Mouse (Mus musculus) MEL (cell line): ENCODE measurements around the gene Abat.
A peak's percentile ranks its signal among the peaks of the same experiment; 100 is the strongest.

Experiments
- CTCF ChIP-seq, 3 experiments: IDR thresholded peaks in 2 of 3; conservative IDR thresholded peaks in 1 of 3; 2 replicates each; pipeline ENCODE4 v1.5.1; 2011 to 2012; ENCODE audit warnings: low read length in 3 of 3, low read depth in 2 of 3, mild to moderate bottlenecking in 2 of 3, improper control_type of control experiment in 1 of 3, inconsistent platforms in 1 of 3, mixed read lengths in 1 of 3, moderate library complexity in 1 of 3; ENCODE audit not compliant: control insufficient read depth in 1 of 3, insufficient read depth in 1 of 3, poor library complexity in 1 of 3, severe bottlenecking in 1 of 3
- EP300 ChIP-seq, 2 experiments: IDR thresholded peaks; 2 replicates each; pipeline ENCODE4 v1.6.1; 2011; ENCODE audit warnings: improper control_type of control experiment in 2 of 2, low read length in 2 of 2, low read depth in 1 of 2, mild to moderate bottlenecking in 1 of 2
- ETS1 ChIP-seq: IDR thresholded peaks from 2 replicates; pipeline ENCODE4 v1.6.1; 2012; ENCODE audit warnings: low read depth, mild to moderate bottlenecking, inconsistent platforms, low read length, improper control_type of control experiment, moderate library complexity
- MAX ChIP-seq: IDR thresholded peaks from 2 replicates; pipeline ENCODE4 v1.6.1; 2011; ENCODE audit warnings: low read length, improper control_type of control experiment
- MYC ChIP-seq: IDR thresholded peaks from 2 replicates; pipeline ENCODE4 v1.6.1; 2011; ENCODE audit warnings: low read depth, mild to moderate bottlenecking, low read length, improper control_type of control experiment, moderate library complexity
- POLR2A ChIP-seq, 2 experiments: IDR thresholded peaks; 2 replicates each; pipeline ENCODE4 v1.6.1; 2011 to 2012; ENCODE audit warnings: low read length in 2 of 2, mild to moderate bottlenecking in 2 of 2, control low read depth in 1 of 2, improper control_type of control experiment in 1 of 2, low read depth in 1 of 2, moderate library complexity in 1 of 2; ENCODE audit not compliant: control insufficient read depth in 1 of 2, insufficient read depth in 1 of 2, poor library complexity in 1 of 2
- POLR2AphosphoS2 ChIP-seq: IDR thresholded peaks from 2 replicates; pipeline ENCODE4 v1.6.1; 2011; ENCODE audit warnings: low read length, improper control_type of control experiment

DNA sequence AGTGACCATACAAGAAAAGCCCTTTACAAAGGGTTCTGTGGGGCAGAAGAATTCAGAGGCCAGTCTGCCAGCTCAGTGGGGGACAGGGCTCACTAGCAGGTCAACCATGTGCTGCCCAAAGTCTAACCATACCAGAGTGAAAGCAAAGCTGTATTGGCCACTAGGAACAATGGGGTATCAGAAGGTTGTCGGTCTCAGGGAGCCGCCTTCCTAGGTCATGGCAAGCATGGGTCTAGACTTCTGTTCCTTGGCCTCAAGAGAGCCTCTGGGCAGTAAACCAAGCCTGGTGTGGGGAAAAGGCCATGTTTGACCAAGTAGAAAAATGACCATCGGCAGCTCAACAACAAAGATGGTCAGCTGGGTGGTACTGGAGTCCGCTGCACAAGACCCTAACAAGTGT is 145.5 kb downstream of the Abat start:
- peak in 1 of 2 experiments; percentile 37; a peak in 1 of 4 replicates for TF ChIP-seq POLR2A (IDR thresholded peaks at IDR 0.05; ENCODE audit: control insufficient read depth in 1 of 2, insufficient read depth in 1 of 2, low read depth in 1 of 2, low read length in 2 of 2, poor library complexity in 1 of 2)
- TF ChIP-seq POLR2AphosphoS2: peak; percentile 66; the same call in 1 of the 2 replicates
- no peak for TF ChIP-seq EP300 (IDR thresholded peaks at IDR 0.05; ENCODE audit: low read depth in 1 of 2, low read length in 2 of 2)
- TF ChIP-seq ETS1: no peak
- no peak for TF ChIP-seq CTCF (IDR thresholded peaks at IDR 0.05 in 2 of 3, conservative IDR thresholded peaks at IDR 0.05 in 1 of 3; ENCODE audit: control insufficient read depth in 1 of 3, insufficient read depth in 1 of 3, low read depth in 2 of 3, low read length in 3 of 3, poor library complexity in 1 of 3, severe bottlenecking in 1 of 3)
- TF ChIP-seq MAX: no peak
- no peak for TF ChIP-seq MYC
